Mouse (Mus musculus) adrenal gland, postnatal 25 days (tissue): ENCODE results near the gene Sardh. TPM values are rescaled to one million over a fixed set of nuclear protein-coding genes. Genes with fewer than 3 reads are reported as not detected.

Experiments used
- DNase-seq: peaks from one replicate; pipeline ENCODE4 v3.0.0; 2021; ENCODE audit warnings: mixed read lengths
- total RNA-seq: library from RNA; stranded (reverse); gene quantifications from 2 replicates; pipeline ENCODE4 v1.2.3, GENCODE M21; 2021

The Sardh gene
- total RNA-seq, 1 experiment from 2014 or later: 8.3 TPM

DNA sequence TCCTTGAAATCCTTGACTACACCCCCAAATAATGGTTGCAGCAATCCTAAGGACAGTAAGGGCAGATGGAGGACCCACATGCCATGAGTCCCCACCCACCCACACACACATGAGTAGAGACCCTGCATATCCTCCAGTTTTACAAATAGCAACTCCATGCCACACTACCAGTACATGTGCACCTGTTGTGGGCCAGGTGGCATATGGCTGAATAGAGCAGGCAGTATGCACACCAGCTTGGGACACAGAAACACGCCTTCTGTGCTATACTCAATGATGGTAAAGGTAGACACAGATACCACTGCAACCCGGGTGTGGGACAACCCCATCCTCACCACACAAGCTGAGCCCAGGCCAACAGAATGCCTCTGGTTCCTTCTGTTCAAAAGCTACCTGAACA is 82.1 kb downstream of the Sardh start:
- no peak for DNase-seq

DNA sequence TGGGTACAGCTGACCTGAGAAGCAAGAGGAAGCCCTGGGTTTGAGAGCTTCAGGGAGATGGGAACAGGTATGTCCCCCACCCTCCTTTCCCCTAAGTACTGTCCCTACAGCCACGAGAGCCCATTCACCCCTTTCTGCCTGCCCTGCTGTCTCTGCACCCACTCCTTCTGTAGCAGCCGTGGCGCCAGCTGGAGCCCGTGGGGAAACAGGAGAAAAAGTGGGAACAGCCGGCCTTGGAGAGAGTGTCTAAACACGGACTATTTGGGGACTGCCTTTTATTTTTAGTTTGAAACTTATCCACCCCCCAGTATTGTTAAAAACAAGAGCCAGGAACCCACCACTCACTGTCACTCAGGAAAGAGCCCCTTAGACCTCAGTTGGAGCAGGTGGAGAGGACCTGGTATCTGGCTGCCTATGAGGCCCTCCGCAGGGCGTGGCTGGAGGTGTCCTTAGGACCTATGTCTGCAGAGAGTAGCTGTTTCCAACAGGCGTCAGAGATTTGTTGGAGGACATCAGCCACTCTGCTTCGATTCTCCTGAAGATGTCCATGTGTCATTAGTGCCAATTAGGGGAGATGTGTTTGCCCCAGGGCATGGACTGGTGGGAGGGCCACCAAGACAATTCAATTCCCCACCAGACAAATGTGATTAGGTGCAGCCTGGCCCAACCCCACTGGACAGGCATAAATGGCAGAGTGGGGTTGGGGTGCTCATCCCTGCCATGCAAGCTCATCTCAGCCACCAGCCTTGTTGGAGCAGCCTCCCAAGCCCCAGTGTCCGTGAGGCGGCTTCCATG is 83.1 kb downstream of the Sardh start, which contains the start of gene Dbh:
TSS of gene Dbh (plus strand) at position 438 of the 795 bp plus-strand sequence.
- peak; percentile 25 for DNase-seq

DNA sequence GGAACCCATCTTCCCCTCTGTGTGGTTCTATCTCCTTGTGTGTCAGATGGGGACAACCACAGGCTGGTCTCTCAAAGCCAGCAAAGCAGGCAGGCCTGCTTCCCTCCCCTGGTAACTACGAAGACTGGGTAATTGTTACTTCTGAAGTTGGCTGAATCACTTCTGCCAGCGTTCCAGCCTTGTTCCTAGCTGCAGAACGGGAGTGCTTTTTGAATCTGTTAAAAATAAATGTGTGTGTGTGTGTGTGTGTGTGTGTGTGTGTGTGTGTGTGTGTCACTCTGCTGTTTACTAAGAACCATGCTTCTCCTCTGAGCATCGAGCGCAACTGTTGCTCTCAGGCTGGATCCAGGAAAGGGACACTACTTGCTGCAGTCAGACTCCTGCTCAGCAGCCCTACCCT is 84.3 kb downstream of the Sardh start:
- DNase-seq: no peak

DNA sequence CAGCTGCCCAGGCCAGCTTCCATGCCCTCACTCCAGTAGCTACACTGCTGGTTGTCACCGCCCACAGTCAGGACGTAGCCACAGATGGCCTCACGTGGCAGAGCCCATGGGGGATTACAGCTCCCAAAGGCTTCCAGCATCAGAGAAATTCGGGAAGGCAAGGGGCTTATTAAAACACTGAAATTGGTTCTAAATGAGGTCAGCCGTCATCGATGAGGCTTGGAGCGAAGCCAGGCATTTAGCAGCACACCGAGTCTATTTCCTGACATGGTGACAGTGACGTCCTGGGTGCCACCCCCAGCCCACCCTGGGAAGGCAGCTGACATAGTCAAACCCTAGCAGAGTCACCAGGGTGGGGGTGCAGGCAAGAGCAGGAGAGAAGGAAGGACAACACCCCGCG is 85.5 kb downstream of the Sardh start:
- DNase-seq: no peak

DNA sequence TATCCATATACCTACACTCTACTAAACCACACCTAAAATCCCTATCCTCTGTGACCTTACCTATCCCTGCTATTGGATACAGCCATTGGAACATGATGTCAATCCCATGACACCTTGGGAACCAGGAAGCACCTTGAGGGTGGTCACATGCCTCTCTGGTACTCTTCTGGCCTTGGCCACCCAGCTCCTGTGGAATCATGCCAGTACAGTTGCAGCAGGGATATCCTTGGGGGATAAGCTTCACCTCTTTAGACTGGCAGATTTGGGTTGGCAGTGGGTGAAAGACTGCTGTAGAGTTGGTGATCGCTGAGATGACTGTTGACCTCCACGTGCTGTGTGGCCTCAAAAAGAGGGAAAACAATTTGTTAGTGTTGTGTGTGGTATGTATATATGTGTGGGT is 86.6 kb downstream of the Sardh start:
- DNase-seq: peak; percentile 15

DNA sequence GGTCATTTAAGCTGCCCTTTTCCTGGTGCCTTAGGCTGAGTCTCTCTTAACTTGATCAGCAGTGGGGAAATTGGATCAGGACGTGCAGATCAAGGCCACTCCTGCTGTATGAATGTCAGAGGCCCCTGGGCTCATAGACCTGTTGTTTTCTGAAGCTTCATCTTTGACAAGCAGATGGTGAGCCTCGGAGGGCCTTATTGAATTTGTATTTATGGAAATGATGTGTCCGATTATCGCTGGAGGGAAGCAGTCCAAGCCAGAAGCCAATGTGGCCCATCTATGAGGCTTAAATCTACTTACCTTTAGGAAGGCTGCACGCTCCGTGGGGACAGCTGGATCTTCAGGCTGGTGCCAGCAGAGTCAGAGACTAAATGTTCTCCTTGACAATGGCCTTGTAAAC is 91.5 kb downstream of the Sardh start:
- DNase-seq: no peak

DNA sequence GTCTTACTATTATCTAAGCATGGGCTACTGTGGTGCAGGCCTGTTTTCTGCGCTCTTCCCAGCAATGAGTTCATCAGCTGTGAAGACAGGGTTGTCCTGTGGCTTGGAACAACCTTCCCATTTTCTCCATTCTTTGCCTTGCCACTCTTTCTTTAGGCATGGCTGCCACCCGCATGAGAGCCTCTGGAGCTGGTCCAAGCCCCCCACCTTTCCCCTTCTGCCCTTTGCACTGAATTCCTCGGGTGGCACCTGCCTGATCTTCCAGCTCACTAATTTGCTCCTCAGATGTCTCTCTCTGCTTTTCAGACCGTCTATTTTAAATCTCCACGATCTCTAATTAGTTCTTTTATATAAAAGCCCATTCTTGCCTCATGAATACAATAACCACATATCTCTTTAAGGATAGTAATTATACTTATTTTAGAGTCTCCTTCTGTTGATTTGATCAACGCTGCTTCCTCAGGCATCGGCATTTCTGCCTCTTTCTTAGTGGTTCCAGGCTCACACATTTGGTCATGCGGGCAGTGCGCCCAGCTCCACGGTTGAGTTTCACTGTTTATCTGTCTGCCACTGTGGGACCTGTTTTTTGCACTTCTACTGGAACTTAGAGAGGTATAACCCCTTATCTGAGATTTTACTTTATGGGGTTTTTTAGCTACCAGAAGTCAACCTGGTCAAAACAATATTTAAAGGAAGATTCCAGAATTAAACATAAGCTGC is 93.5 kb downstream of the Sardh start:
- no peak for DNase-seq

DNA sequence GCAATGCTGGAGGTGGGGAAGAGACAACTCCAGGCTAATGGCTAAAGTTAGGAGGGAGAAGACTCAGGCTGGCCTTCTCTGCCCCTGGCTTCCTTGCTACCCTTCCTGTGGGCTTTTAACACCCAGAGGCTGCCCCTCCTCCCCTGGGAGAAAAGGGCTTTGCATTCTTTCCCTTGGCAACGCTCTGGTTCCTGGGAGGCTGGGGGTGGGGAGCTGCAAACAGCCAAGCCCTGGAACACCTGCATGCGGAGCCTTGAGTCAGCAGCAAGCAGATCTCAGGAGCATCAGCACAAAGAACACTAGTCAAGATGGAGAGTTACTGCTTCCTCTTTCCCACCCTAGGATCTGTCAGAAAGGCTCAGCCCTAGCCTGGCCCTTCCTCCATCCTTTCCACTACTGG is 98.7 kb downstream of the Sardh start:
- DNase-seq: no peak

DNA sequence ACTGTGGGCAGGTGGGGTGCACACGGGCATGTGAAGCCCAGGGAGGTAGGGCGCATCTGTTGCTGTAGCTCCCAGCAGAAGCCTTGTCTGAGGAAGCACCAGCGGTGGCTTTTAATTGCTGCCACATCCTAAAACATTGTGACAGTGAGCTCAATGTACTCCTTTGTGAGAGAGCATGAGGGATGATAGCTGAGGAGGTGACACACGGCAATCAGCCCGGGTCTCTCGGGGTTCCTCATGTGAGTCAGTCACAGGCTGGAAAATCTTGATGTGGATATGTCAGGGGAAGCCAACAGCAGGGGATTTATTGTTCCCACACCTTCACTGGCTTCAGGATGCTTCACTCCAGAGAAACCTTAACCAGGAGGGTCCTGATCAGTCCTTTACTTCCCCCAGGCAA is 101.3 kb downstream of the Sardh start:
- no peak for DNase-seq

DNA sequence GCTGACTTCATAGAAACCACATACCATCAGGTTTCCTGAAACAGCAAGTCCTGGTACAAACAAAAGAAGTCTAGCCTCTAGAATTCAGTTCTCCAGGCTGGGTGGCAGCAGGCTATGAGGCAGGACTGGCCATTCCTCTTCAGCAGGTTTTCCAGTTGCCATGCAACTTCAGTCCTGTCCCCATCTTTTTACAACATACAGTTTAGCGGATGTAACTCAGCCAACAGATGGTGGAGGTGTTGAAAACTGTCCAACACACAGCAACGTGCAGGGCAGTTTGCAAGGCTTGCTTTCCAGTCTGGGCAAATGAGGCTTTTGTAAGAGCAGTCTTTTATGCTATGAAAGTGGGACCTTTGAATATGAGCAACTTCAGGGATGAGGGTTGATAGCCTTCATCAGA is 103.2 kb downstream of the Sardh start:
- DNase-seq: no peak

DNA sequence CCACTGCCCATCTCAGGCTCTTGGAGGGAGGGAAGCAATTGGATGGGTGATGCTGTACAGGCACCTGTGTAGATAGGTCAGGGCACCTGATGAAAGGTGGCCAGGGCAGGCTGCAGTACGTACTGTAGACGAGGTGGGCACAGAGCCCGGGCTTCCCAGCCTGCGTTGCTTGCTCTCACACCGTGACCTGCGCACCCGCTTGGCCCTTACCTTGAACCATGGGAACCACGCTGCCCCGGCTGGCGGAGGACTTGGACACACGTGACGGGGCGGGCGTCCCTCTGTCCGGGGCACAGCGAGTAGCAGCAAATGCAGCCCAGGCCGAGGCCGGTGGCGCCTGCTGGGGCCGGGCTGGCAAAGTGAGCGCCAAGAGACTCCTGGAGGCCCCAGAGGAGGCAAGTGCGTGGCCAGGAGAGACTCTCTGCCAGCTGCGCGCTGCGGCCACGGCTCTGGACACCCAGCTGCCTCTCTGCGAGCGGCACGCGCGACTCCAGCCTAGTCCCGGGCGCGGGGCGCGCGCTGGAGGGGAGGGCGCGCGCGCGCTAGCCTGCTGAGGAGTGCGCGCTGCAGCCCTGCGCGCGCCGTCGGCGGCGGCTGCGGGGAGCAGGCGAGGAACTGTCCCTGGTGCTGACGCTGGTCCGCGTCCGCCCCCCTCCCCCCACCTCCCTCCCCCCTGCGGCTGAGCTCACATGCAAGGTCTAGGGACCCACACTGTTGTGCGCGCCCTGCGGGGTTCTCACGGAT is 106.0 kb downstream of the Sardh start, which contains the start of gene Fam163b:
TSS of gene Fam163b (minus strand) at position 542 of the 744 bp plus-strand sequence.
- DNase-seq: peak; percentile 58

Other genes with a start within 250 kb of the Sardh start
- gene Cacfd1, start 238.4 kb downstream of the Sardh start, total RNA-seq: 47.5 and 53.5 TPM in 2 replicates
- gene Slc2a6, start 220.3 kb downstream of the Sardh start, total RNA-seq: 0.71 and 0.97 TPM in 2 replicates
- gene Mymk, start 176.2 kb downstream of the Sardh start, total RNA-seq: not detected in 2 replicates
- 17.4 and 17.9 TPM in 2 replicates for gene Adamtsl2, start 169.0 kb downstream of the Sardh start, total RNA-seq
- gene Fam163b, start 105.8 kb downstream of the Sardh start, total RNA-seq: 1.6 and 2.3 TPM in 2 replicates
- 324 and 373 TPM in 2 replicates for gene Dbh, start 83.1 kb downstream of the Sardh start, total RNA-seq
- 25.0 and 26.8 TPM in 2 replicates for gene Vav2, start 178.7 kb upstream of the Sardh start, total RNA-seq
- 11.0 and 12.8 TPM in 2 replicates for gene Brd3os, start 194.0 kb upstream of the Sardh start, total RNA-seq